Comparison of ENCODE assay signal across 14 mouse cellular contexts in the genomic region with DNA sequence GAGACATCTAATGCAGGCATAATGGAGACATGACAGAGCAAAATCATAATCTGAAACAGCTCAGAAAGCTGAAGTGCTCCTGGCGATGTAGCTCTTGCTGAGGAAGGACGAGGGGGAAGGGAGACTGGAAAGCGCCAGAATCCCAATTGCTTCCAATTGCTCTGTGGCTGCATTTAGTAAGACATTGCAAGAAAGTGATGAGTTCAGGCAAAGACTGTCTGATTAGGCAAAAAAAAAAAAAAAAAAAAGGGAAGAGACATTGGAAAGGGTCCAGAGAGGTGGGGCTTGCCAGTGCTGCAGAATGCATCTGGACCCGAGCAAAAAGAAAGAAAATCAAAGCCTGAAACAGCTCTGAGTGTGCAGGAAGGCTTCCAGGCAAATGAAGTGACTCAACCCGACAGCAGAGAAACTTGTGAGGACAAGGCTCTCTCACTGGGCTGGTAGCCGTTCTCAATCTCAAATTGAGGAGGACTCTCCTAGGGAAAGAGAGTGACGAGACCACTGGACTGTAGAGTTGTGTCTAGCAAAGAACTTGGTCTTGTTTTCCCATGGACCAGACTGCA.
A peak's percentile ranks its signal among the peaks of the same experiment; 100 is the strongest.
DNase-seq lines count a peak whose midpoint lies in the region; ATAC-seq and TF ChIP-seq lines count a peak whose summit lies in the region.
"Had no signal": no experiment of that assay in that cellular context is flagged by ENCODE, and none has a peak within 500 bp of the region (broad histone marks: within the 10 kb centered on the region; RNA-seq: fewer than 3 reads in every experiment).

No protein-coding gene starts in this region.

- H3K4me3 ChIP-seq in heart, embryonic 11.5 days (ENCODE audit: low read depth, low read length) = no peak overlapping the region
- H3K4me3 ChIP-seq: midbrain, embryonic 15.5 days; neural tube, embryonic 13.5 days had no signal

- TF ChIP-seq CTCF in brain, embryonic 14.5 days (IDR thresholded peaks at IDR 0.05; ENCODE audit: borderline replicate concordance, extremely low read depth, insufficient read depth, insufficient read length) = no peak

- H3K9me3 ChIP-seq in heart, embryonic 11.5 days (replicated peaks; ENCODE audit: control insufficient read depth, low read length) = no peaks in the 10 kb centered on the region; the same call in 1 of the 2 replicates
- H3K9me3 ChIP-seq: midbrain, embryonic 15.5 days; neural tube, embryonic 13.5 days had no signal

- DNase-seq in heart, adult 11 months = peak; percentile 55
- DNase-seq in lung, postnatal 10 days = peak; percentile 30
- no peak for DNase-seq in lung, postnatal 25 days (ENCODE audit: low spot score)
- peak; percentile 55 for DNase-seq in brain, embryonic 14.5 days (ENCODE audit: low read depth)
- peak; percentile 36 to 49 for DNase-seq in right cerebral cortex, postnatal 10 days (ENCODE audit: low spot score in 2 of 2)
- DNase-seq in thymus, postnatal 0 days (ENCODE audit: low spot score) = no peak
- DNase-seq: kidney, adult 18-20 months; kidney, postnatal 25 days; thymus, adult 2 months had no signal

- WGBS in heart, embryonic 11.5 days (ENCODE audit: insufficient replicate concordance) = 65% methylated on average over 7 of the region's 7 CpGs

- H3K27ac ChIP-seq in heart, embryonic 11.5 days (ENCODE audit: low read depth, low read length) = no peak overlapping the region
- H3K27ac ChIP-seq: midbrain, embryonic 15.5 days; neural tube, embryonic 13.5 days had no signal

- H3K9ac ChIP-seq in heart, embryonic 11.5 days (ENCODE audit: low read depth, low read length) = no peak overlapping the region
- H3K9ac ChIP-seq: midbrain, embryonic 15.5 days; neural tube, embryonic 13.5 days had no signal

- no peak for TF ChIP-seq POLR2A in brain, embryonic 14.5 days (IDR thresholded peaks at IDR 0.05; ENCODE audit: borderline replicate concordance, extremely low read depth, insufficient read depth, insufficient read length, poor library complexity, severe bottlenecking)

- H3K4me2 ChIP-seq in heart, embryonic 11.5 days = no peak overlapping the region
- H3K4me2 ChIP-seq: liver, embryonic 11.5 days; midbrain, embryonic 15.5 days; neural tube, embryonic 13.5 days had no signal

- no peaks in the 10 kb centered on the region for H3K4me1 ChIP-seq in heart, embryonic 11.5 days (ENCODE audit: control insufficient read depth, insufficient read depth, low read length)
- H3K4me1 ChIP-seq: midbrain, embryonic 15.5 days; neural tube, embryonic 13.5 days had no signal

- ATAC-seq in heart, embryonic 11.5 days (replicated peaks; ENCODE audit: insufficient number of reproducible peaks, low FRiP score, low TSS enrichment) = no peak
- ATAC-seq: hindbrain, embryonic 16.5 days; midbrain, embryonic 15.5 days had no signal

- H3K27me3 ChIP-seq in heart, embryonic 11.5 days (ENCODE audit: control insufficient read depth, insufficient read depth, low read length) = 0 out of 2 replicates have a peak, but pooled peaks cover 2% of the 10 kb centered on the region
- H3K27me3 ChIP-seq: midbrain, embryonic 15.5 days; neural tube, embryonic 13.5 days had no signal

- no peaks in the 10 kb centered on the region for H3K36me3 ChIP-seq in heart, embryonic 11.5 days (ENCODE audit: control insufficient read depth, insufficient read depth, low read length)
- H3K36me3 ChIP-seq: midbrain, embryonic 15.5 days; neural tube, embryonic 13.5 days had no signal

Comparison
In these comparisons a context has a peak if more than half of its experiments do, and no peak if none do; other contexts are left out.
1. DNase-seq: peak in heart, adult 11 months (single experiment), lung, postnatal 10 days (single experiment), brain, embryonic 14.5 days (single experiment) and right cerebral cortex, postnatal 10 days (2 of 2); none in lung, postnatal 25 days (single experiment) and thymus, postnatal 0 days (single experiment).